Comparison of ENCODE assay signal across 21 mouse cellular contexts in the genomic region with DNA sequence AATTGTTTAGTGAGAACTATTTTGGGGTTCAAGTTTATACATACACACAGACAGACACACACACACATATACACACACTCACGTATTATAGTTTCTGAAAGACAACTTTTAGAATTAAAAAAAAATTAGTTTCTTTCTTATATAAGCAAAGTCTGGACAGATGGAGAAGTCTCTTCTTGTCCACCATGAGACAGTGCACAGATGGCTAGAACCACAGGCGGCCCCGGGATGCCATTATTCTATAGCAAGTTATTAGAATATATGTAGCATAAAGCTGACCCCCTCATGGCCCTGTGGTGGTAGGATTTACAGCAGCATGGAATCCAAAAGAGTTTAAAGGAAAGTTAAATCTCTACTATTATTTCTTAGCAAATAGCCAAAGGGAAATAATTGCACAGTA.
DNase-seq lines count a peak whose midpoint lies in the region; ATAC-seq and TF ChIP-seq lines count a peak whose summit lies in the region.
"Had no signal": no experiment of that assay in that cellular context is flagged by ENCODE, and none has a peak within 500 bp of the region (broad histone marks: within the 10 kb centered on the region; RNA-seq: fewer than 3 reads in every experiment).

No protein-coding gene starts in this region.

- no peak for TF ChIP-seq POLR2A in cerebellum, adult 2 months (IDR thresholded peaks at IDR 0.05; ENCODE audit: borderline replicate concordance, insufficient read depth, low read length)

- 52% methylated on average over 3 of the region's 3 CpGs for WGBS in cerebellum, adult 2 months

- no peak overlapping the region for H3K27ac ChIP-seq in cerebellum, adult 2 months (ENCODE audit: insufficient read depth, low read length)
- H3K27ac ChIP-seq: embryonic facial prominence, embryonic 13.5 days; forebrain, embryonic 13.5 days; gastrocnemius, adult 2 months; heart, embryonic 13.5 days; hindbrain, embryonic 12.5 days; hindbrain, postnatal 0 days had no signal

- H3K27me3 ChIP-seq in cerebellum, adult 2 months (ENCODE audit: control insufficient read depth, insufficient read depth, low read length), result no peaks in the 10 kb centered on the region
- H3K27me3 ChIP-seq: embryonic facial prominence, embryonic 13.5 days; forebrain, embryonic 13.5 days; heart, embryonic 13.5 days; hindbrain, embryonic 12.5 days had no signal

- H3K4me3 ChIP-seq in cerebellum, adult 2 months (replicated peaks; ENCODE audit: insufficient read depth, low read depth, low read length), result no peak overlapping the region
- H3K4me3 ChIP-seq: embryonic facial prominence, embryonic 13.5 days; forebrain, embryonic 13.5 days; gastrocnemius, adult 2 months; heart, embryonic 13.5 days; hindbrain, embryonic 12.5 days had no signal

- ATAC-seq in cerebellum, adult (ENCODE audit: insufficient number of reproducible peaks, low FRiP score, low TSS enrichment), result peak; percentile 65; the same call in 1 of the 2 replicates
- ATAC-seq: CD4-positive, CD25-positive, alpha-beta regulatory T cell, adult 4 months; forebrain, embryonic 13.5 days; forebrain, postnatal 0 days; hindbrain, postnatal 0 days had no signal

- TF ChIP-seq CTCF in cerebellum, adult 2 months (IDR thresholded peaks at IDR 0.05; ENCODE audit: borderline replicate concordance, insufficient read depth, low read depth, low read length), result no peak

- DNase-seq in cerebellum, postnatal 4 days (ENCODE audit: low spot score in 2 of 2), result no peak
- DNase-seq in cerebellum, adult 2 months, result peak; percentile 75 to 81
- DNase-seq in cerebellum, postnatal 10 days, result peak; percentile 29 to 44
- DNase-seq in adrenal gland, postnatal 4 days (ENCODE audit: low spot score in 2 of 2), result no peak
- DNase-seq in liver, result no peak
- no peak for DNase-seq in frontal cortex, postnatal 10 days (ENCODE audit: low spot score in 2 of 2)
- DNase-seq: adrenal gland, adult 8-10 months; adrenal gland, postnatal 36 days; B cell, adult 2 months; forebrain, postnatal 0 days; gastrocnemius, adult 2 months; gastrocnemius, postnatal 25 days; heart, postnatal 4 days; kidney, adult 11 months had no signal

- peaks cover 4% of the 10 kb centered on the region; the same call in 1 of the 2 replicates for H3K4me1 ChIP-seq in cerebellum, adult 2 months (ENCODE audit: control insufficient read depth, insufficient read depth, low read length)
- H3K4me1 ChIP-seq: embryonic facial prominence, embryonic 13.5 days; forebrain, embryonic 13.5 days; hindbrain, embryonic 12.5 days had no signal

Comparison
In these comparisons a context has a peak if more than half of its experiments do, and no peak if none do; other contexts are left out.
1. DNase-seq: peak in cerebellum, adult 2 months (2 of 2) and cerebellum, postnatal 10 days (2 of 2); none in cerebellum, postnatal 4 days (0 of 2), adrenal gland, postnatal 4 days (0 of 2), liver (single experiment) and frontal cortex, postnatal 10 days (0 of 2).